Mouse (Mus musculus) myocyte (in vitro differentiated cells): ENCODE results near the gene Smim4. TPM values are rescaled to one million over a fixed set of nuclear protein-coding genes. Genes with fewer than 3 reads are reported as not detected.

Experiments
- H3K27me3 ChIP-seq: one replicate; pipeline ENCODE4 v1.6.1; 2011; ENCODE audit not compliant: control insufficient read depth, insufficient read depth, insufficient read length
- H3K36me3 ChIP-seq: one replicate; pipeline ENCODE4 v1.6.1; 2011; ENCODE audit not compliant: control insufficient read depth, insufficient read depth
- H3K4me2 ChIP-seq: one replicate; pipeline ENCODE4 v1.6.1; 2011; ENCODE audit warnings: low read depth, control low read depth
- H3K4me3 ChIP-seq: one replicate; pipeline ENCODE4 v1.5.1; 2011; ENCODE audit warnings: mild to moderate bottlenecking, control low read depth, moderate library complexity
- H3K79me2 ChIP-seq: one replicate; pipeline ENCODE4 v1.6.1; 2011; ENCODE audit not compliant: control insufficient read depth, insufficient read depth
- H3ac ChIP-seq: one replicate; pipeline ENCODE4 v1.6.1; 2011; ENCODE audit not compliant: control insufficient read depth, insufficient read length
- CEBPB ChIP-seq: IDR thresholded peaks from 2 replicates; pipeline ENCODE4 v1.6.1; 2011; ENCODE audit warnings: mild to moderate bottlenecking, moderate library complexity; ENCODE audit not compliant: poor library complexity, insufficient read depth, severe bottlenecking
- E2F4 ChIP-seq: IDR thresholded peaks from one replicate; pipeline ENCODE4 v1.6.1; 2011; ENCODE audit warnings: mild to moderate bottlenecking, control low read depth, moderate library complexity; ENCODE audit not compliant: insufficient read depth
- MAX ChIP-seq: IDR thresholded peaks from one replicate; pipeline ENCODE4 v1.6.1; 2011; ENCODE audit warnings: low read depth, mild to moderate bottlenecking, control low read depth
- MYOD1 ChIP-seq, 3 experiments: IDR thresholded peaks; one replicate each; pipeline ENCODE4 v1.6.1; 2011; ENCODE audit warnings: control low read depth in 2 of 3, low read depth in 2 of 3, mild to moderate bottlenecking in 2 of 3, moderate library complexity in 1 of 3; ENCODE audit not compliant: insufficient read length in 2 of 3, control insufficient read depth in 1 of 3
- MYOG ChIP-seq, 3 experiments: IDR thresholded peaks; one replicate each; pipeline ENCODE4 v1.6.1; 2011; ENCODE audit warnings: control low read depth in 2 of 3, low read depth in 2 of 3, mild to moderate bottlenecking in 2 of 3; ENCODE audit not compliant: insufficient read length in 2 of 3, control insufficient read depth in 1 of 3, insufficient read depth in 1 of 3
- POLR2A ChIP-seq: IDR thresholded peaks from one replicate; pipeline ENCODE4 v1.6.1; 2011; ENCODE audit warnings: low read depth, mild to moderate bottlenecking, control low read depth, moderate library complexity; ENCODE audit not compliant: insufficient read length
- POLR2AphosphoS2 ChIP-seq: IDR thresholded peaks from one replicate; pipeline ENCODE4 v1.6.1; 2011; ENCODE audit warnings: low read depth, control low read depth; ENCODE audit not compliant: insufficient read length
- REST ChIP-seq: IDR thresholded peaks from one replicate; pipeline ENCODE4 v1.6.1; 2011; ENCODE audit warnings: mild to moderate bottlenecking, control low read depth, moderate library complexity; ENCODE audit not compliant: insufficient read depth, insufficient read length
- SRF ChIP-seq: IDR thresholded peaks from one replicate; pipeline ENCODE4 v1.6.1; 2011; ENCODE audit warnings: low read depth; ENCODE audit not compliant: control insufficient read depth, insufficient read length
- TCF12 ChIP-seq: IDR thresholded peaks from one replicate; pipeline ENCODE4 v1.6.1; 2011; ENCODE audit warnings: mild to moderate bottlenecking, control low read depth; ENCODE audit not compliant: poor library complexity, insufficient read depth, severe bottlenecking
- TCF3 ChIP-seq: IDR thresholded peaks from one replicate; pipeline ENCODE4 v1.6.1; 2011; ENCODE audit warnings: low read depth, control low read depth; ENCODE audit not compliant: insufficient read length
- USF1 ChIP-seq: IDR thresholded peaks from one replicate; pipeline ENCODE4 v1.6.1; 2011; ENCODE audit warnings: low read depth, mild to moderate bottlenecking, control low read depth, moderate library complexity
- polyA plus RNA-seq: library from polyadenylated mRNA; unstranded; fragments of >200 nt; fragmentation: generic; extraction: Trizol; gene quantifications from one replicate; pipeline ENCODE4 v1.2.1, GENCODE M21; 2012; ENCODE audit warnings: missing spikeins

Gene Smim4
- polyA plus RNA-seq, 1 experiment, result 91.4 TPM

DNA sequence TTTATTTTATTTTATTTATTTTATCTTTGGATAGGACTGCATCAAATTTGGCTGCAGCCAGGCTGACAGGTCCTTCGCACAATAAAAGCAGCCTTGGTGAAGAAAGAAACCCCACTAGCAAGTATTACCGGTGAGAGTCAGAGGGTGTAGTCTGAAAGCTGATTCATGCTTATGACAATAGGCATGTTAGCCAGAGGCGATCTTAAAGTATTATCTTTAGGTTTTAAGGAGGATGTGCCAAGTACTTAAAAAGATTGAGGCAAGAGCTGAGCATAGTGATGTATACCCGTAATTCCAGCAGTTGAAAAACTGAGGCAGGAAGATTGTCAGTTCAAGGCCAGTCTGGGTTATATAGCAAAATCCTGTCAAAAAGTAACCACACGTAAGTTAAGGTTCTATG is 83.5 kb downstream of the Smim4 start:
- Histone ChIP-seq H3ac (no peak overlapping the region), H3K36me3 (peaks cover 91% of the 10 kb centered on the region), H3K4me3 (no peak overlapping the region), H3K27me3 (no peaks in the 10 kb centered on the region), H3K79me2 (no peaks in the 10 kb centered on the region), H3K4me2 (no peak overlapping the region)
- no peak for TF ChIP-seq USF1
- TF ChIP-seq TCF12, result no peak
- no peak for TF ChIP-seq TCF3
- TF ChIP-seq REST, result no peak
- TF ChIP-seq CEBPB, result no peak
- no peak for TF ChIP-seq MYOG (IDR thresholded peaks at IDR 0.05; ENCODE audit: control insufficient read depth in 1 of 3, insufficient read depth in 1 of 3, insufficient read length in 2 of 3, low read depth in 2 of 3)
- TF ChIP-seq MAX, result no peak
- TF ChIP-seq POLR2A, result no peak
- TF ChIP-seq E2F4, result no peak
- TF ChIP-seq POLR2AphosphoS2, result no peak
- TF ChIP-seq SRF, result no peak
- no peak for TF ChIP-seq MYOD1 (IDR thresholded peaks at IDR 0.05; ENCODE audit: control insufficient read depth in 1 of 3, insufficient read length in 2 of 3, low read depth in 2 of 3)

Other genes with a start within 250 kb of the Smim4 start
- 143 TPM for gene Mustn1, start 249.8 kb downstream of the Smim4 start, polyA plus RNA-seq
- 0.06 TPM for gene Itih4, start 242.5 kb downstream of the Smim4 start, polyA plus RNA-seq
- 0.04 TPM for gene Itih3, start 205.2 kb downstream of the Smim4 start, polyA plus RNA-seq
- gene Itih1, start 185.7 kb downstream of the Smim4 start, polyA plus RNA-seq, result 0.02 TPM
- 2.8 TPM for gene Nek4, start 177.6 kb downstream of the Smim4 start, polyA plus RNA-seq
- 23.1 TPM for gene Glt8d1, start 127.6 kb downstream of the Smim4 start, polyA plus RNA-seq
- 332 TPM for gene Spcs1, start 127.3 kb downstream of the Smim4 start, polyA plus RNA-seq
- 14.1 TPM for gene Pbrm1, start 109.8 kb downstream of the Smim4 start, polyA plus RNA-seq
- gene Gnl3, start 109.8 kb downstream of the Smim4 start, polyA plus RNA-seq, result 37.9 TPM
- 243 TPM for gene Nt5dc2, start 2.1 kb upstream of the Smim4 start, polyA plus RNA-seq
- gene Stab1, start 39.7 kb upstream of the Smim4 start, polyA plus RNA-seq, result 0.46 TPM
- gene Tnnc1, start 79.4 kb upstream of the Smim4 start, polyA plus RNA-seq, result 7,028 TPM
- gene Nisch, start 88.0 kb upstream of the Smim4 start, polyA plus RNA-seq, result 266 TPM
- 1.8 TPM for gene Sema3g, start 88.9 kb upstream of the Smim4 start, polyA plus RNA-seq
- gene Phf7, start 122.4 kb upstream of the Smim4 start, polyA plus RNA-seq, result 5.4 TPM
- gene Bap1, start 122.5 kb upstream of the Smim4 start, polyA plus RNA-seq, result 42.6 TPM
- gene Dnah1, start 194.9 kb upstream of the Smim4 start, polyA plus RNA-seq, result 0.02 TPM
- 9.3 TPM for gene Capn7, start 207.7 kb upstream of the Smim4 start, polyA plus RNA-seq